Mouse (Mus musculus): Measurements from ENCODE around the gene Csrp1.

The Csrp1 gene

DNA sequence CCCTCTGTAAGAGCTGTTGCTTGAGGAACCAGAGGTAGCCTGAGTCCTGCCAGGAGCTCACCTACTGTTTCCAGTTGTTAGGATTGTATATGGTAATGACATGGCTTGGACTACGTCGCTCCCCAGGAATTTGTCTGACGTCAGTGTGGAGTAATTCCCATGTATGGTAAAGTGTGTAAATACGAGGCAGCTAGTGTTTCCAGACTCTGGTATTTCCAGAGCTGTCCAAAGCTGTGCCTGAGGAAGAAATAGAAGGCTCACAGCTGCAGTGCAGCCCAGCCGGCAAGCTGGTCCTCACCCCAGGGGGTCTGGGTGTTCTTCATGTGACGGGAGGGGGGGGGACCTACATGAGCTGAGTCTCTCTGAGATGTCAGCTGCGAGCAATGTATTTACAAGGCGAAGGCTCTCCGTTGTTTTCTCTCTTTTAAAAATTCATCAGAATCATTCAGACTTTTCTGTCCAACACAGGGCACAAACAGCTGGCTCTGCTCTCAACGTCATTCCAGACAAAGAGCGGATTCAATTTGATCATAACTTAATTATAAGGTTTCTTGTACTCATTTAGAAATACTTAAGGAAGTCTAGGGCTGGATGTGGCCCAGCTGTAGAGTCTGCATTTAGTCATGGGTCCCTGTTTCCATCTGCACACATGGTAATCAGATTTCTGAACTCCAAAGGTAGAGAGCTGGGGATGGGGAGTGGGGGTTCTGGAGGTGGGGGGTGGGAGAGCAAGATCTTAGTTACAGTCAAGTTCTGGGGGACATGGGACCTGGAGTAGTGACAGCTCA is 12.2 kb downstream of the Csrp1 start:
- DNase-seq (ENCODE audit: low spot score in 2 of 2), result no peak

DNA sequence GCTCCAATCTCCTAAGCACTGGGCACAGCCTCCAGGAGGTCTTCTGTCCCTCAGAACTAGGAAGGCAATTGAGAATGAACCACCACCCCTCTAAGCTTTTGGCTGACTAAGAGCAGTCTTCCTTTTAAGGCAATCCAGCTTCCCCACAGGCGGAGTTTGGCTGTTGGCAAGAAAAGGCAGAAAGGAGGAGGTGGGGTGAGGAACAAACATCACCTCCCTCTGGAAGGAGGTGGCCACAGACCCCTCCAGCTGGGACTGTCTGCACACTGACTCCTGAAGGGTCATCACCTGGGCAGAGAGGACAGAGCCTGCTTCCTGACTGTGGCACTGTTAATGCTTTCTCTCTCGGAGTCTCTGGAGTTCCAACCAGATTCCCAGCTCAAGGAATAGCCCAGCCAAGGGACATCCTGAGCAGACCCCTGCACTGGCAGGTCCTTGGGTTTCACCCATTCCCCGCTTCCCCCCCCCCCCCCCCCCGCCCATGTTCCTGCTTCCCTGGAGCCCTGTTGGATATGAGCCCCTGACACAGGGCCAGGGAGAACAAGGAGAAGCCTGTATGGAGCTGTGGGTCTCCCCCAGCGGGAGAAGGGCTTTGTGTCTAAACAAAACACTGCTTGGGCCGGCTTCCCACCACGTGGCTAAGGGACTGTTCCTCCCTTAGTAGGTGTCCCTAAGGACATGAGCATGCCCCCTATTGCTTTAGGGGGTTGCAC is 14.5 kb downstream of the Csrp1 start:
- DNase-seq (ENCODE audit: low spot score in 2 of 2), result peak; percentile 51 to 75

DNA sequence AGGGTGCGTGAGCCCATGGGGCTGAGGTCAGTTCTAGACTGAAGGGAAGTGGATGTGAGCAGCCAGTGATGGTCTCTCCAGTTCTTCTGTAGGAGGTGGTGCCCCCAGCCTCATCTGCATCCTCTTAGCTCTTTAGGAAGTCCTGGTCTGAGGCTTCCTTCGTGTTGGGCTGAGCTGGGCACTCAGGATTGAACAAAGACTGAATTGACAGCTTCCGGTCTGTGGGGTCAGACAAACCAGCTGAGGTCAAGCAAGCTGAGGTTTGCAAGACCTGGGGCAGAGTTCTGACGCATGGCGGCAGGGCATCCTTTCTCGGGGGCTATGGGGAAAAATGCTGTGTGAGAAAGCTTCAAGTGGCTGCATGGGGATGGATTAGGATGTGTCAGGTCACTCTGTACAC is 15.6 kb downstream of the Csrp1 start:
- DNase-seq (ENCODE audit: low spot score in 2 of 2), result no peak

DNA sequence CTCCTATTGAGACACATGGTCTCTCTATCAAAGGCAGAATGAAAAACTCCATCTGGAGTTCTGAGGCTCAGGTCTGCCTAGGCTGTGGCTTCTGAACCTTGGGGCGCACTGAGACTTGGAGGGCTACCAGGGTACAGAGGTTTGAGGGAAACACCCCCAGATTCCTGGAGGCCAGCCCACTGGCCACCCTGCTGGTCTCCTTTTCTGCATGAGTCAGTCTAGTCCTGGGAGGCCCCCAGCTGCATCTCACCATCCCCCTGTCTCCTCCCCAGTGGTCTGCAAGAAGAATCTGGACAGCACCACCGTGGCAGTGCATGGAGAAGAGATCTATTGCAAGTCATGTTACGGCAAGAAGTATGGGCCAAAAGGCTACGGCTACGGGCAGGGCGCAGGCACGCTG is 25.1 kb downstream of the Csrp1 start:
- DNase-seq (ENCODE audit: low spot score in 2 of 2), result no peak

DNA sequence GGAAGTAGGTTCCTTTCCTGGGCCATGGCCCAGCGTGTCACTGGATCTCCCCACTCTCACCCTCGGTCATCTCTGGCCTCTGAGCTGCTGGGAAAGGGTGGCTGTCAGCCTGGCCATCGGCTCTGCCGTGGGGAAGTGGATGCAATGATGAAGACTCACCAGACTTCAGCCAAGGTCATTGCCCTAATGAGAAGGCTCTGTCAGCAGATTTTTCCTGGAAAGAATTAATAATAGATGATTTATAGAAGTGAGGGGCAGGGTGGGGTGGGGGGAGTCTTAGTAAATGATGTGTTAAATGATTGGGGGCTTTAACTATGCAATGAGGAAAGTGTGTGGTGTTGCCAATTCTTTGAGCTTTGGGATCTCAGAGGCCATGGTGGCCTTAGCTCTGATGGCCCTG is 26.4 kb downstream of the Csrp1 start:
- DNase-seq (ENCODE audit: low spot score in 2 of 2), result no peak

DNA sequence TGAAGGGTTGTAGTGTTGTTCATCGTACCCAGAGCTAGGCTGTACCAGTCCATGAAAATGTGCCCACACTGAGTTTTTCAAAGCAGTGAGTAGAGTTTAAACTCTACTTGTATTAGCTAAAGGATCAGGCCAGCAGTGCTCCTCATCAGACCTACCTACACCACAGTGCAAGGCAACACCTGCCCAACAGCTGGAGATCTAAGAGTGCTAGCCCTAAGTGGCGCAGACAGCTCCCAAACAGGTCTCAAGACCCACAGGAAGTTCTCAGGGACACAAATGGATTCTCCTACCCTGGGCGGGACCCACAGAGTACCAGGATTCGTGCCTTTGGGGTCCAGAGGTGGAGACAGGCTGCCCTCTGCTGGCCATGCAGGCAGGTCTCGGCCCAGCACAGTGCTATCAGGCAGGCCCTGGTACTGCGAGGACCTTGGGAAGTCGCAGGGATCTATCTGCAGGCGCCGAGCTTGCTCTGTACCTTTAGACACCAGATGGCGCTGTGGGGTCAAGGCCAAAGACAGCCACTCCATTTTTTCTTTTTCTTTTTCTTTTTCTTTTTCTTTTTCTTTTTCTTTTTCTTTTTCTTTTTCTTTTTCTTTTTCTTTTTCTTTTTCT is 33.0 kb downstream of the Csrp1 start:
- DNase-seq (ENCODE audit: low spot score in 2 of 2), result peak; percentile 77 to 95

DNA sequence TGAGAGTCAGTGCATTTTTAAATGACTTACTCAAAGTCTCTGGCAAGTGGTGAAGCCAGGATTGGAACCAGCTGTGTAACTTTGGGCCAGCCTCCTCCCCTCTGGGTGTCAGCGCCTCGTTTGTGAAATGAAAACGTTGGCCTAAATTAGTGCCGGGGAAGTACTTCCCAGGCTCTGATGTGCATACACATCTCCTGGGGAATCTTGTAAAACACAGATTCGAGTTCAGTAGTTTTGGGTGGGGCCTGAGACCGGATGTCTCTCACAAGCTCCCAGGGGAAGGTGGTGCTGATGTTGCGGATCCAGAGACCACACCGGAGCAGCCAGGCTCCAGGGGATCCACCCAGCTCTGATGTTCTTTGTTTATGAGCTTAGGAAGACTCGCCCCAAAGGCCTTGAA is 35.4 kb downstream of the Csrp1 start:
- no peak for DNase-seq (ENCODE audit: low spot score in 2 of 2)

DNA sequence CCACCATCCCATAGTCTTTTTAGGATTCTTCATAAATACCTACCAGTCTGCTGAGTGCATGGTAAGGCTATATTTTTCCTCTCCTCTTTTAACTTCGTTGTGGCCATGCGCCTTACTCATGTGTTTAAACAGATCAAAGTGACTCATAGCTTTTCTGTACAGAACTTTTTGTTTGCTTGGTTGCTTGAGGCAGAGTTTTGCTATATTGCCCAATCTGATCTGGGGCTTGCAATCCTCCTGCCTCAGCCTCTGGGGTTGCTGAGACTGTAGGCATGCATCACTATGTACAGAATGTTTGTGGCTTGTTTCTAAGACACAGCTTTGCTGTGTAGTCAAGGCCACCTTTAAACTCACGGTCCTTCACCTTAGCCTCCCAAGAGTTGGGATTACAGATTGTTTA is 36.1 kb downstream of the Csrp1 start:
- no peak for DNase-seq (ENCODE audit: low spot score in 2 of 2)

DNA sequence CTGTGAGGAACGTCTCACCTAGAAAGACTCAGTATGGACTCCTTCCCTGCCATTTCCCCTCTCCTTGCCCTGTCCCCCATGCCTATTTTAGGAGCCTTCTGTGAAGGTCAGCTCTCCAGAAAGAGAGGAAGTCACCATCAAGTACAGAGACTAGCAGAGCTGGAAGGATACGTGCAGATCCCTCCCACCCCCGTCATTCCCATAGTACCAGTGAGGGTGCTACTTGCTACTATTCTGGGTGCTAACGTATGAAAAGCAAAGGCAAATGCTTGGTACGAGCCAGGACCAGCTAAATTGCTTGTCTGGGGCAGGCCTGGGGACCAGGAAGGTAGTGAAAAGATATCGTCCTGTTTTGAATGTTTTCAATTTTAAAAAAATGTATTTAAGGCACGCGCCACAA is 37.4 kb downstream of the Csrp1 start:
- DNase-seq (ENCODE audit: low spot score in 2 of 2), result no peak

DNA sequence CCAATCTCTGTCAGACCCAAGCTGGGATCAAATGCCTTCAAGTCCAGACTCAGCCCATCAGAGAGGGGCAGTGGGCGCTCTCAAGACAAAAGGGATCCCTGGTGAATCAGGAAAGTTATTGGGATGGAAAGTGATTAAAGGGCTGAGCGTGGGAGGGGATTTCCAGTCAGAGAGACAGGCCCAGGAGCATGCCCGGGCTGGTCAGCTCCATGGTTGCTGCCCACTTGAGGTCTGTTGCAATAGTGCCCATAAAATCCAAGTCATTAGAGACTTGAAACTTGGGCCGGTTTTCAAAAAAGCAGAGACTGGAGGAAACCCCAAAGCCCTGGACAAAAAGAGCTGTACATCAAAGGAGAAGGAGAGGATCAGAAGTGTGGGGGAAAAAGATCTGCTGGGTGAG is 39.8 kb downstream of the Csrp1 start:
- DNase-seq (ENCODE audit: low spot score in 2 of 2), result no peak

DNA sequence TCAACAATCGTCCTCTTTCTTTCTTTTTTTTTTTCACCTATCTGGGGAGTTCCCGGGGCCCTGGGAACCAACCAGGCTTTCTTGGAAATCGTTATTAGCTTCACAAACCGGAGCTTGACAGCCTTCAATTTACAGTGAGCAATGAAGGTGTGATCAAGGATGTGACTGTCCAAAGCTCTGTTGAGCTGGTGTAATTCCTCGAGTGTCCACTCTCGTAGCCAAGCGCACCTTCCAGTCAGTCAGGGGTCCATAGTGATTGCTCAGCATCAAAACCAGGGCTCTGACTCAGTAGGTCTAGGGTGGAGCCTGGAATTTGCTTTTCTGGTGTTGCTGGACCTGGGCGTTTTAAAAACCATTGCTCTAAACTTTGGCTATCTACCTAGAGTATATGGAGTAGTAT is 40.4 kb downstream of the Csrp1 start:
- DNase-seq (ENCODE audit: low spot score in 2 of 2), result no peak

DNA sequence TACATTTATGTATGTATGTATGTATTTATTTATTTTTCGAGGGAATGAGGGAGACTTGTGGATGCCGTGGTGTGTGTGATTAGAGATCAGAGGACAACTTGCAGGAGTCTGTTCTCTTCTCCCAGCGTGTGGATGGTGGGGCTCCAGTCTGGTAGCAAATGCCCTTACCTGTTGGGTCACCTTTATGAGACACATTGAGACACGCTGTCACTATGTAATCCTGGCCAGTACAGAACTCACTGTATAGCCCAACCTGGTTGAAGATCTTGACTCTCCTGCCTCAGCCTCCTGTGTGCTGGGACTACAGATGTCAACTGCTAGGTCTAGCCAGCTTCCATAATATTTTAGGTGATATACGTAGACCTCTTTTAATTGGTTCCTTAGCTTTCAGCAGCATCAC is 41.9 kb downstream of the Csrp1 start:
- no peak for DNase-seq (ENCODE audit: low spot score in 2 of 2)

DNA sequence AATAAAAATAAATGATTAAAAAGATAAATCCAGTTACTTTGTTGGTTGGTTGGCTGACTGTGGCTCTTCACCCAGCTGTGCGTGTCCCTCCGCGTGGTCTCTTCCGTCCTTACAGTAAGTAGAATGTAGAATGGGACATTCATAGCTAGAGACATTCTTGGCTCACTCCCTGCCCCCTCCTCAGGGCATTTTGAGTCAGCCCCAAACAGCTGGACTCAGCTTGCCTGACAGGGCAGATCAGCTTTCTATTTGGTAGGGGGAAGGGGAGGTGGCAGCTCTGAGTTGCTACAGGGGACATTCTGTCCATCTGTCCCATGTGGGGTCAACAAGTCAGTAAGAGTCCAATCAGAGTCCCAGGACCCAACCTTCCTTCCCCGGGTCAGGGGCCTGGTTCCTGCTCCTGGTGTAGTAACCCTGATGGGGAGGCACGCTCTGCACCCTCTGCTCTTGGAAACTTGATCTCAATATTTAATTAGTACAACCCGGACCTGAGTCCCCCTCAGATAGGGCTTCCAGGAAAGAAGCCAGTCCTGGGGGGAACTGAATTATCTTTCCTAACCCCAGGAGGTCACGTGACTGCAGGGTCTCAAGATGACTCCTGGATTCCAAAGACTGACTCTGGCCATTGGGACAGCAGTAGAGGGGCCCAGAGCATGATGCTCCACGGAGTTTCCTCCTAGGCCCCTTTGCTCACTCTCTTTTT is 43.8 kb downstream of the Csrp1 start:
- no peak for DNase-seq (ENCODE audit: low spot score in 2 of 2)

DNA sequence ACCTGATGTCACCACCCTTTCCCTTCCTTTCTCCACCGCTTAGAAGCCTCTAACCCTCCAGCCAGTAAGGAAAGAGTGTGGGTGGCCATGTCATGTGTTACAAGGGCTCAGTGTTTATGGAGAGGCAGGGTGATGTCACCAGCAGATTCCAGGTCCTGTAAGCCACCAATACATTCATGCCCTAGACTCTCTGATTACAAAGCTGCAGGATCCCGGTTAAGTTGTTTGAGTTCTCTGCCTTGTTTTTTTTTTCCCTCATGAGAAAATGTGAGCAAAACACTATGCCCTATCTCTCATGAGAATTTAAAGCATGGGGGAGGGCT is 44.3 kb downstream of the Csrp1 start:
- no peak for DNase-seq (ENCODE audit: low spot score in 2 of 2)

DNA sequence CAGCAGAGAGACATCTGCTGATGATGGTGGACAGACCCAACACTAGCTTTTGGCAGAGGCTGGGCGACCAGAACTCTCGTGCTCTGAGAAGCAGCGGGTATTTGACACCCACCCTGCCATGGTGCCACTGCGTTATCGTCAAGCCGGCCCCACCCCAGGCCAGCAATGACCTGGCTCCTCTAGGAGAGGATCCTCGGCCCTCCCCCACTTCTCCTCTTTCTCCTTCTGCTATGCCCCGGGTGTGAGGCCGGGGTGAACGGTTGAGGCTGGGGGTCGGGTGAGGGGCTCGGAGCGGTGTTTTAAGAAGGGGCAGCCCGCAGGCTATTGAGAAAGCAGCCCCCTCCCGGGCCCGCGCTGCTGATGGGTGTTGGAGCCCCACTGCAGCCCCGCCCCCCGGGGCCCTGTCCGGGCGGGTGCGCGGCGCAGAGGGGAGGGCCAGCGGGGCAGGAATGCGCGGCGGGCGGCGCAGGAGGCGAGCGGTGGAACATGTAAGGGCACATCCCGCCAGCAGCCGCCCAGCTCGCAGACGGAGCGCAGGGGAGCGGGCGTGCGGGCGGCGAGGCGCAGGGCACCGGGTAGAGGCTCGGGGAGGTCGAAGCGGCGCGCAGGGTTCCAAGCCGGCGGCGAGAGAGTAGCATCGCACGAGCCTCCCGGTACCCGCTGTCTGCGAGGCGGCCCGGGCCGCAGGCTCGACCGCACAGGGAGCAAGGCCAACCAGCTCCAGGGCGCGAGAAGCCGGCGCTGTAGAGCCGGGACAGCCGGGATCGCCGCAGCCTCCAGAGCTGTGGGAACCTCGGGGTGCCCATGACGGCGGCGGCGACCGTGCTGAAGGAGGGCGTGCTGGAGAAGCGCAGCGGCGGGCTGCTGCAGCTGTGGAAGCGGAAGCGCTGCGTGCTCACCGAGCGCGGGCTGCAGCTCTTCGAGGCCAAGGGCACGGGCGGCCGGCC is 46.1 kb downstream of the Csrp1 start, which contains the start of gene Phlda3:
Phlda3 (plus strand) TSS at position 475 of the 947 bp plus-strand sequence.
- peak in 1 of 2 experiments; percentile 51 for DNase-seq (ENCODE audit: low spot score in 2 of 2)

DNA sequence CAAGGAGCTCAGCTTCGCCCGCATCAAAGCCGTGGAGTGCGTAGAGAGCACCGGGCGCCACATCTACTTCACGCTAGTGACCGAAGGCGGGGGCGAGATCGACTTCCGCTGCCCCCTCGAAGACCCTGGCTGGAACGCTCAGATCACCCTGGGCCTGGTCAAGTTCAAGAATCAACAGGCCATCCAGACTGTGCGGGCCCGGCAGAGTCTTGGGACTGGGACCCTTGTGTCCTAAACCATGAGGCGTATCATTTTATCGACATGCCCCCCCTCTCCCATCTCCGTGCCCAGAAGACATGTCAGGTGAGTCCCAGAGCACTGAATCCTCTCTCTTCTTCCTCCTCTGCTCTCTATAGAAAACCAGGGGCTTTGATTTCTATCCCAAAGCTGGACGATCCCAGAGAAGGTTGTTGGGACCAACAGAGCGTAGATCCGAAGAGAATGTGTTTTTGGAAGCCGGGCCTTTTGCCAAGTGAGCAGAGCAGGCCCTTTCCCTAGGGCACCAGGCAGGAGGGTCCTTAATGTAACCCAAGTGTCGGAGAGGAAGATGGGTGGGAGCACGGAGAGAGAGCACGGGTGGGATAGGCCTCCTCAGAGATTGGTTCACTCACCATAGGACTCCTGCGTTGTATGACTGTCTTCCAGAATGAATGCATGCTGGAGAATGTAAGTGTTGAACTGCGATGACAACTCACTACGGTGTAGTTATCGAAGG is 46.9 kb downstream of the Csrp1 start:
- no peak for DNase-seq (ENCODE audit: low spot score in 2 of 2)

DNA sequence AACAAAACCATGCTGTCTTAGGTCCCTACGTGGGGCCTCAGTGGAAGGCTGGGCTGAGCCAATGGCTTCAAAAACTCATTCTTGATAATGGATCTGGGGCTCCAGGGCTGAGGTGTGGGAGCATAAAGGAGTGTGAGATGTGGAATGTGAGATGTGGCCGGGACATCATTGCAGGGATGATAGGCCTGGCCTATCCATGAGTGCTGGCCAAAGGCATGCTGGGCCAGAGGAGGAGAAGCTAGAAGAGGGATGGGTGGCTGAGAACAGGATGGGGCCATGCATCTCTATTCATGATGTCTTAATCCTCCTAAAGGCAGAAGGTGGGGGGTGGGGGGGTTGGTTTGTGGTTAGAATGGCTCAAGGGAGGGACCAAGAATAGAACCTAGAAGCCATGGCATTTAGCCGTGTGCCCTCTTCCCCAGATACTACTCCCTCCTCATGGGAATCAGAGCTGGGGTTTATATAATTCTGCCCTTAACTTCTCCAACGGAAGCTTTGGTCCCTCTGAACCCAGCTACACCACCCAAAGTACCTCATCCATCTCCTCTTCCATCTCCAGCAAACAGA is 47.5 kb downstream of the Csrp1 start:
- no peak for DNase-seq (ENCODE audit: low spot score in 2 of 2)

DNA sequence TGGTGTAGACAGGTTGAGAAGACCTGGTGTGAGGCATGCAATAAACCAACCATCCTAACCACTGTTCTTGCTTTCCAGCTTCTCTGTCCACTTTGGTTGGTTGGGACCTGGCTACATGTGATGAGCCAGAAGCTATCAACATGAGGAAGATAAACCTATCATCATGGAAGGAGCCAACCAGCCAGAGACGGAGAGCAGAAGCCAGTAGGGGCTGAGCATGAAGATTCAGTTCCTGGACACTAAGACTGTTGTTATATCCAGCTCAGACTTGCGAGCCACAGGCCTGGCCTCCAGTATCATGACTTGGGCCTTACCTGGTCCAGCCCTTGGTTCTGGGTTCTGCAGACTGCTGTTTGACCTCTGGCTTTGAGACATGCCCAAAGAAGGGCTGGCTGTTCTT is 48.5 kb downstream of the Csrp1 start:
- DNase-seq (ENCODE audit: low spot score in 2 of 2), result no peak

DNA sequence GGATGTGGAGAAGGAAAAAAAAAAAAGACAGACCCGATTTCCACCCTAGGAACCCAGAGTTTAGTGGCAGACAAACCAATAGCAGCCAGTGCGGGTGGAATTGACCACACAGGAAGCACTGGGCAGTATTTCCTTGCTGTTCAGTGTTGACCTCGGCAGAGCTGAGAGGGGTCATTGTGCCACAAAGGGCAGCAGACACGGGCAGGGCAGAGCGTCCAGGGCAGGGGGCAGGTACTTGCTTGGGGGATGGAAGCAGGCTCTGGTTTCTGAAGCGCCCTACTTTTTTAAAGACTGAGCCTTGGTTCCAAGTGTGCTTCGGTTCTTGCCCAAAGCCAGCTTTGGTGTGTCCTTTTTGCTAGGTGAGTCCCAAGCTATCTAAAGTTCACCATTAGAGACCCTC is 50.4 kb downstream of the Csrp1 start:
- DNase-seq (ENCODE audit: low spot score in 2 of 2), result no peak

DNA sequence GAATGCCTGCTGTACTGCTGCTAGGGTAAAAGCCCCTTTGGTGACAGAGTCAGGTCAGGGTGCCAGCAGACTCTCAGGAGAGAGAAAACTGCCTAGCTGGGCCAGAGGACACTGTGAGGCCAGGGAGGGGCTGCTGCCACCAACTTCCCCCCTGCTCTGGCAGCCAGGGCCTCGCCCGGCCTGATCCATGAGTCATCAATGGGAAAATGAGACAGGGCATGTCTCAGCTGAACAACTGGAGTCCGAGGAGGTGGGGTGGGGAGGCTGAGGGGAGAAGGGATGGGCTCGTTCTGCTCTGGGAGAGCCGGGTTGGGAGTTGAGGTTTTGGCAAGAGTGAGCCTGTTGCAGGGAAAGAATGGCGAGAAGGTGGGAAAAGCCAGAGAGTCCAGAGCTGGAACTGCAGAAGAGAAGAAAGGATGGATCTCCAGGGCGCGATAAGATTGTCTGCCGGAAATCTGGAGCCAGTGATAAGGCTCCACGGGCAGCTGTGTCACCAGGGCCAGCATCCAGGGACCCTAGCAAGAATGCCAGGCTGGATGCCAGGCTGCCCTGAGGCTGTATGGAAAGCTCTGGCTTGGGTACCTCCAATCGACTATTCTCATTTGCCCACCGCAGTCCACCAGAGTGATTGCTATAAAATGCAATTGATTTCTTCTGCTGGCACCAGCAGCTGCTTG is 51.2 kb downstream of the Csrp1 start:
- DNase-seq (ENCODE audit: low spot score in 2 of 2), result no peak

All from left cerebral cortex, adult 9 months (tissue).